Mouse (Mus musculus) stomach, embryonic 16.5 days (tissue): ENCODE results near the gene Lztfl1. TPM values are rescaled to one million over a fixed set of nuclear protein-coding genes. Genes with fewer than 3 reads are reported as not detected.
"Not testable (repeated sequence)": the region's sequence is repeated elsewhere in the genome, so short reads cannot be mapped to it uniquely, and the experiment has no call there.

ENCODE experiments used
- ATAC-seq: fragments of 200-750 bp; cut with Nextera tagmentation; 2 replicates; pipeline ENCODE4 v1.8.0; 2017; ENCODE audit warnings: moderate number of reproducible peaks, moderate TSS enrichment; ENCODE audit not compliant: insufficient read depth, low FRiP score
- H3K27ac ChIP-seq: fragments of 300-500 bp; sonication (generic); 2 replicates; pipeline ENCODE4 v1.5.1; 2014; ENCODE audit warnings: low read length
- H3K27me3 ChIP-seq: fragments of 300-500 bp; sonication (generic); 2 replicates; pipeline ENCODE4 v1.6.1; 2014; ENCODE audit warnings: low read length, control low read depth, mixed read lengths; ENCODE audit not compliant: control insufficient read depth, insufficient read depth
- H3K36me3 ChIP-seq: fragments of 300-500 bp; sonication (generic); 2 replicates; pipeline ENCODE4 v1.6.1; 2014; ENCODE audit warnings: low read length; ENCODE audit not compliant: control insufficient read depth, insufficient read depth
- H3K4me1 ChIP-seq: fragments of 300-500 bp; sonication (generic); 2 replicates; pipeline ENCODE4 v1.6.1; 2014; ENCODE audit warnings: low read length, control low read depth, mixed read lengths; ENCODE audit not compliant: control insufficient read depth, insufficient read depth
- H3K4me2 ChIP-seq: fragments of 300-500 bp; sonication (generic); 2 replicates; pipeline ENCODE4 v1.6.1; 2014; ENCODE audit warnings: low read depth, low read length, mixed read lengths
- H3K4me3 ChIP-seq: fragments of 300-500 bp; sonication (generic); replicated peaks from 2 replicates; pipeline ENCODE4 v1.5.1; 2014; ENCODE audit warnings: mild to moderate bottlenecking, low read length
- H3K9ac ChIP-seq: fragments of 300-500 bp; sonication (generic); 2 replicates; pipeline ENCODE4 v1.6.1; 2014; ENCODE audit warnings: low read length
- H3K9me3 ChIP-seq: fragments of 300-500 bp; sonication (generic); replicated peaks from 2 replicates; pipeline ENCODE4 v1.6.1; 2016; ENCODE audit warnings: low read length, control low read depth; ENCODE audit not compliant: control insufficient read depth
- WGBS: fragments of 180-500 bp; shearing (Covaris S2); extraction: QIAGEN DNeasy Blood & Tissue Kit; methylation state at CpG from one replicate; pipeline ENCODE4 v1.1.7; 2014; 5-methylcytosine and 5-hydroxymethylcytosine counted together
- polyA plus RNA-seq: library from polyadenylated mRNA; unstranded; fragments of >200 nt; fragmentation: Nextera tagmentation; extraction: Ambion mirVana; gene quantifications from 2 replicates; pipeline ENCODE4 v1.2.1, GENCODE M21; 2015

Lztfl1 gene
- polyA plus RNA-seq, 1 experiment from 2014 or later, result 47.8 TPM

DNA sequence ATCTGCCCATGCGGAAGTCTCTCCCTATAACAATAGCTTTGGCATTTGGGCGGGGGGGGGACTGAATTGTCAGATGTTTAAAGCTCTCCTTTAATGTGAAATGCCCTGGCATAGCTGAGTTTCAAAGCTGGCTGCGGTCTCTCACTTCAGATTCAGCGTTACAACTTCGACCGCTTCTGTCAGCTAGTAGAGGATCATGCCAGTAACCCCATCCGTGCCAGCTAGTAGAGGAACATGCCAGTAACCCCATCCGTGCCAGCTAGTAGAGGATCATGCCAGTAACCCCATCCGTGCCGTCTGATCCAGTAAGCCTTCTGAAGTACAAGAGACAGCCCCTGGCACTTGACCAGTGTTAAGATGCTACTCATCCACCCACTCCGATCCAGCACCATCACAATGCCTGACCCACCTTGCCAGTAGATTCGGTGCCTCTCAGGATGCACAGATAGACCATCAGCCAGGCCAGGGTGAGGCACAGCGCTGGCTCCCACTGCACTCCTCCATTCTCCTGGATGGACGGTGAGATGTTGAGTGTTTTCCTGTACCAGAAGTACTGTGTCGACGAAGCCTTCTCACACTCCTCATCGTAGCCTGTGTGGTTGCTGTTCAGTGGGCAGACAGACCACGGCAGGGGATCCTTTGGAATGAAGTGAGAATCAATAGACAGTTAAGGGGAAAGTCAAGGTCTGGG, 57.4 kb downstream of the Lztfl1 start:
- WGBS, result 85% methylated on average over 17 of the region's 18 CpGs
- H3K4me1 ChIP-seq, H3K4me2 ChIP-seq, H3K9me3 ChIP-seq, H3K27ac ChIP-seq, H3K4me3 ChIP-seq, H3K27me3 ChIP-seq, H3K36me3 ChIP-seq, ATAC-seq, H3K9ac ChIP-seq: not testable (repeated sequence)

- no peak overlapping the region for H3K4me2 ChIP-seq
- H3K4me3 ChIP-seq, result no peak overlapping the region
- no peak overlapping the region for H3K27ac ChIP-seq
- H3K27me3 ChIP-seq, result no peaks in the 10 kb centered on the region
- no peak for ATAC-seq
- H3K36me3 ChIP-seq, result no peaks in the 10 kb centered on the region
- H3K4me1 ChIP-seq, result no peaks in the 10 kb centered on the region
- H3K9me3 ChIP-seq, result no peaks in the 10 kb centered on the region
- H3K9ac ChIP-seq, result no peak overlapping the region
Observed at GRCm38 (mm10) chr9:123658981-123659380, 58.5 kb downstream of the Lztfl1 start.

GRCm38 (mm10) chr9:123657457-123657856, 60.0 kb downstream of the Lztfl1 start:
- no peak for ATAC-seq
- Histone ChIP-seq H3K27me3 (no peaks in the 10 kb centered on the region), H3K9me3 (no peaks in the 10 kb centered on the region), H3K4me2 (no peak overlapping the region), H3K4me3 (no peak overlapping the region), H3K9ac (no peak overlapping the region), H3K27ac (no peak overlapping the region), H3K4me1 (no peaks in the 10 kb centered on the region), H3K36me3 (no peaks in the 10 kb centered on the region)
- WGBS, result 80% methylated on average over 3 of the region's 3 CpGs

- ATAC-seq, result no peak
- WGBS, result 34% methylated on average over 4 of the region's 4 CpGs
Observed at GRCm38 (mm10) chr9:123651369-123651768, 66.1 kb downstream of the Lztfl1 start.

GRCm38 (mm10) chr9:123649785-123650511, 67.5 kb downstream of the Lztfl1 start:
- no peaks in the 10 kb centered on the region for H3K27me3 ChIP-seq
- no peak overlapping the region for H3K4me2 ChIP-seq
- WGBS, result 75% methylated on average over 2 of the region's 2 CpGs
- no peak overlapping the region for H3K9ac ChIP-seq
- no peak overlapping the region for H3K27ac ChIP-seq
- no peaks in the 10 kb centered on the region for H3K9me3 ChIP-seq
- H3K4me1 ChIP-seq, result no peaks in the 10 kb centered on the region
- no peak for ATAC-seq
- no peaks in the 10 kb centered on the region for H3K36me3 ChIP-seq
- H3K4me3 ChIP-seq, result no peak overlapping the region

More at GRCm38 (mm10) chr9:123651369-123651768, 66.1 kb downstream of the Lztfl1 start:
- Histone ChIP-seq H3K27me3 (no peaks in the 10 kb centered on the region), H3K27ac (no peak overlapping the region), H3K9ac (no peak overlapping the region), H3K4me2 (no peak overlapping the region), H3K36me3 (no peaks in the 10 kb centered on the region), H3K4me3 (no peak overlapping the region), H3K9me3 (no peaks in the 10 kb centered on the region), H3K4me1 (no peaks in the 10 kb centered on the region)

Other genes starting within 250 kb of the Lztfl1 start
- 48.8 and 49.6 TPM in 2 replicates for gene Limd1, start 239.0 kb downstream of the Lztfl1 start, polyA plus RNA-seq
- 63.6 and 65.4 TPM in 2 replicates for gene Sacm1l, start 187.9 kb downstream of the Lztfl1 start, polyA plus RNA-seq
- gene Slc6a20b, start 85.1 kb downstream of the Lztfl1 start, polyA plus RNA-seq, result 0.21 and 0.31 TPM in 2 replicates
- 0.41 and 0.46 TPM in 2 replicates for gene Ccr9, start 39.3 kb downstream of the Lztfl1 start, polyA plus RNA-seq
- gene Slc6a20a, start 38.8 kb downstream of the Lztfl1 start, polyA plus RNA-seq, result 3.4 and 4.7 TPM in 2 replicates
- gene Cxcr6, start 88.8 kb upstream of the Lztfl1 start, polyA plus RNA-seq, result 0.70 and 1.0 TPM in 2 replicates
- 14.7 and 14.8 TPM in 2 replicates for gene Fyco1, start 134.2 kb upstream of the Lztfl1 start, polyA plus RNA-seq
- not detected in 2 replicates for gene Xcr1, start 144.3 kb upstream of the Lztfl1 start, polyA plus RNA-seq